Mouse (Mus musculus) spleen, adult 2 months (tissue): Measurements from ENCODE around the gene Ly86. TPM values are rescaled to one million over a fixed set of nuclear protein-coding genes. Genes with fewer than 3 reads are reported as not detected.

Experiments used
- DNase-seq, 2 experiments: peaks; one replicate each; pipeline versions ENCODE4 v3.0.0 to v3.0.0-alpha.2; 2012 to 2021; ENCODE audit warnings: low spot score in 2 of 2, low read depth in 1 of 2
- H3K27ac ChIP-seq: fragments of 200-500 bp; 2 replicates; pipeline ENCODE4 v1.5.1; 2012; ENCODE audit warnings: low read length, inconsistent platforms; ENCODE audit not compliant: insufficient read depth
- H3K27me3 ChIP-seq: fragments of 200-500 bp; 2 replicates; pipeline ENCODE4 v1.6.1; 2012; ENCODE audit warnings: mild to moderate bottlenecking, moderate library complexity, low read length, inconsistent platforms; ENCODE audit not compliant: control insufficient read depth, insufficient read depth
- H3K36me3 ChIP-seq: fragments of 200-500 bp; 2 replicates; pipeline ENCODE4 v1.6.1; 2012; ENCODE audit warnings: mild to moderate bottlenecking, low read length, inconsistent platforms; ENCODE audit not compliant: control insufficient read depth, insufficient read depth
- H3K4me1 ChIP-seq: fragments of 200-500 bp; 2 replicates; pipeline ENCODE4 v1.6.1; 2011; ENCODE audit warnings: inconsistent platforms; ENCODE audit not compliant: control insufficient read depth, insufficient read depth, insufficient read length
- H3K4me3 ChIP-seq: fragments of 200-500 bp; 2 replicates; pipeline ENCODE4 v1.5.1; 2011; ENCODE audit warnings: mild to moderate bottlenecking, inconsistent platforms; ENCODE audit not compliant: insufficient read depth, insufficient read length; ENCODE audit errors: extremely low read depth
- CTCF ChIP-seq: fragments of 200-500 bp; IDR thresholded peaks from 2 replicates; pipeline ENCODE4 v1.5.1; 2011; ENCODE audit warnings: mild to moderate bottlenecking, inconsistent platforms; ENCODE audit not compliant: insufficient read depth, insufficient read length, insufficient replicate concordance; ENCODE audit errors: extremely low read depth
- POLR2A ChIP-seq: fragments of 200-500 bp; IDR thresholded peaks from 2 replicates; pipeline ENCODE4 v1.6.1; 2011; ENCODE audit warnings: low read depth, low read length, inconsistent platforms
- WGBS: fragments of 180-500 bp; shearing (Covaris S2); methylation state at CpG from one replicate; pipeline ENCODE4 v1.1.7; 2018; 5-methylcytosine and 5-hydroxymethylcytosine counted together
- polyA plus RNA-seq: library from polyadenylated mRNA; depleted of rRNA; stranded (reverse); fragments of >200 nt; gene quantifications from 2 replicates; pipeline ENCODE4 v1.2.3, GENCODE M21; 2012

Ly86 gene
- polyA plus RNA-seq, 1 experiment: 49.3 TPM

DNA sequence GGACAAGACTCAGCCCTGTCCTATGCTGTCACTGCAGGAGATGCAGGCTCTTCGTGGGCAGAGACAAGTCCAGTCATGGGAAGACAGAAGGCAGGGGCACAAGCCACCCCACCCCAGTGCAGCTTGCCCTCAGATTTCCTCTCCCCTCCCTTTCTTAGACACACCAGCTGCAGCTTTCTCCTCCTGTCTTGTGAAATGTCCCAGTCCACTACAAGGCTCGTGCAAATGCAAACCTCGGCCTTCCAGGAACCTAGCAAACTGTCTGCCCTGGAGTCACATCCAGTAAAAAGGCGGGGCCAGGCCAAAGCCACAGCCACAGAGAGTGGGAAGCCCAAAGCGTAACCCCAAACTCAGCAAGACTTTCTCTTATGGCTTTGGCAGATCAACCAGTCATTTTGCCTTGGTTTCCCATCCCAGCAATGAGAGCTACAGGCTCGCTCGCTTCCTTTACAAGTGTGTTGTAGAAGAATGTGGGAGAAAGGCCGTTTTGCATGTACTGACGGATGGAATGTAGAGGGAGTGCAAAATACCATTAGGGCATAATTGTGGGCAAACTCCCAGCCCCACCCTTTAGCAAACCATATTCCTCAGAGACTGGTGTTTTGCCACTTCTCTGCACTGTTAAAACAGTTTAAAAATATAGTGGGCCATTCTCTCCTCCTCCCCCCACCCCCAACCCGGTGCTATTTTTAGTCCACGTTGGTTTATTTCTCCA, 95.7 kb downstream of the Ly86 start:
- TF ChIP-seq POLR2A: no peak
- TF ChIP-seq CTCF: no peak
- H3K36me3 ChIP-seq: no peaks in the 10 kb centered on the region
- H3K4me3 ChIP-seq: no peak overlapping the region
- H3K27me3 ChIP-seq: no peaks in the 10 kb centered on the region
- peak in 1 of 2 experiments; percentile 26 for DNase-seq
- 21% methylated on average over 11 of the region's 11 CpGs for WGBS
- H3K27ac ChIP-seq: peak overlapping the region; percentile 75
- peaks cover 14% of the 10 kb centered on the region; the same call in 1 of the 2 replicates for H3K4me1 ChIP-seq

DNA sequence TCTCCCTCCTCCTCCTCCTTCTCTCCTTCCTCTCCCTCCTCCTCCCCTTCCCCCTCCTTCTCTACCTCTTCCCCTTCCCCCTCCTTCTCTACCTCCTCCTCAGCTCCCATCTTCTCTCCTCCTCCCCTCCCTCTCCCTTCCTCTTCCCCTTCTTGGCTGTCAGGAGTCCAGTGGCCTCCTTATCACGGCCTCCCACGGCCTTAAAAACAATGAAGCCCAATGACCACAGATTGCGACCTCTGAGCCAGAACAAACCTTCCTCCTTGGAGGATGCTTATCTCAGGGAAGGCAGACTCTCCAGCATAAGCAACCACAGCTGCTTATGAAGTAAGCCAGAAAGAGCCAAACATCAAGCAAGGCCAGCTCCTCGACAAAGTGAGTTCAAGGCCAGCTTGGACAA, 97.0 kb downstream of the Ly86 start:
- H3K36me3 ChIP-seq: no peaks in the 10 kb centered on the region
- DNase-seq: no peak
- WGBS: 39% methylated on average over 4 of the region's 4 CpGs
- TF ChIP-seq POLR2A: no peak
- TF ChIP-seq CTCF: no peak
- no peak overlapping the region for H3K4me3 ChIP-seq
- H3K4me1 ChIP-seq: peaks cover 14% of the 10 kb centered on the region; the same call in 1 of the 2 replicates
- no peak overlapping the region for H3K27ac ChIP-seq
- no peaks in the 10 kb centered on the region for H3K27me3 ChIP-seq

DNA sequence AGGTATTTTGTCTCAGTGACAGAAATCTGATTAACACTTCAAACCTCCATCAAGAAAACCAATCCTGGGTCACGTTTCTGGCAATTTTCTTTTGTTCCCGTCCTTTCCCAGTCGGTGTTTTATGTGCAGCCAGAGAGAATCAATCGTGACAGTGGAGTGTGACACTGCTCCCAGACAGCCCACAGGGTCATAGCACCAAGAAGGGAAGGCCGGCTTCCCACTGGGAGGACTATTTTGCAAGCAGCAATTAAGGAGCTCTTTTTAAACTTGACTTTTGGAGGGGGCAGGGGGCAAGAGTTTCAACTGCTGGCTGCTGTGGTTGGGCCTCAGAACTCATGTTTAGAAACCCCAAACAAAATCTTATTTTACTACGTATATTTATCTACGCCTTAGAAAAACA, 97.5 kb downstream of the Ly86 start:
- Histone ChIP-seq H3K27me3 (no peaks in the 10 kb centered on the region), H3K36me3 (no peaks in the 10 kb centered on the region), H3K4me1 (peaks cover 14% of the 10 kb centered on the region; the same call in 1 of the 2 replicates), H3K27ac (no peak overlapping the region), H3K4me3 (no peak overlapping the region)
- no peak for TF ChIP-seq POLR2A
- TF ChIP-seq CTCF: no peak
- no peak for DNase-seq
- WGBS: 75% methylated on average over 7 of the region's 7 CpGs

DNA sequence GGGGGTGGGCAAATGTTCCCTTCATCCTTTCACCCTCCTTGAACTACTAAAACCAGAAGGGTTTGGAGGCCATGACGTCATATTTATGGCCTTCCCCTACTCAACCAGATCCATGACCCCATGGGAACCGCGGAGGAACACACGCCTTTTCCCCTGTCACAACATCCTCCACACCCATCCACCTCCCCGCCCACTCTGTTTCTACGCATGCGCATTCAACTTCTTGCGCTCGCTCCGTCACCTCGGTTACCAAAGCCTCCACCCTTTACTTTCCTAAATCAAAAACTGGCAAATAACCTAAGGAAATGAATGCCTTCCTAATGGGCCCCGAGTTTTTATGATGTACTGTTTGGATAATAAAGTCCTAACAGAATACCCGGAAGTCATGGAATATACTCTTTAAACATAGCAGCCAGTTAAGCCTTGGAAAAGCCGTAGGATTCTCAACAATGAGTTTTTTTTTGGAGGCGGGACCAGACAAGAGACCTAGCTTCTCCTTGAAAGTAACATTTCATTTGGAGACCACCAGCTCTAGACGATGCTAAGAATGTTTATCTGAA, 101.8 kb downstream of the Ly86 start:
- DNase-seq: no peak
- 87% methylated on average over 16 of the region's 16 CpGs for WGBS

DNA sequence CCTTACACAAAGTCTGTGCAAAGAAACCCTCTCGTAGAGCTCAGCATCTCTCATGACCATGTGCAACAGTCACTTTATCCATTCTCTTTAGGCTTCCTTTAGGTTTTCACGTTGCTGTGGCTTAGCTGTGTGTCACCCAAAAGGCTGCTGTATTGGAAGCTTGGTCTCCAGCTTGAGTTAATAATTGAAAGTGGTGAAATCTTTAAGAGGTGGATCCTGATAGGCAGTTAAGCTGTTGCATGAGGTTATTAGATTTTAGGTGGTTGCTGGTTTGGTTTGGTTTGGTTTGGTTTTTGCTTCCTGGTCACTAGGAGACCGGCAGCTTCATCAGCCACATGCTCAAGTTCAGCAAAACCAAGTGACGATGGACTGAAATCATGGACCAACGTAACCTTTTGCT, 106.0 kb downstream of the Ly86 start:
- Histone ChIP-seq H3K27me3 (no peaks in the 10 kb centered on the region), H3K4me3 (no peak overlapping the region), H3K27ac (peak overlapping the region; percentile 63), H3K4me1 (peaks cover 6% of the 10 kb centered on the region; the same call in 1 of the 2 replicates), H3K36me3 (no peaks in the 10 kb centered on the region)
- 81% methylated on average over 5 of the region's 5 CpGs for WGBS
- no peak for DNase-seq
- TF ChIP-seq POLR2A (no peak), CTCF (no peak)

More for the DNA sequence above, 101.8 kb downstream of the Ly86 start:
- no peak overlapping the region for H3K4me3 ChIP-seq
- TF ChIP-seq CTCF (no peak), POLR2A (no peak)
- H3K27ac ChIP-seq: no peak overlapping the region
- H3K4me1 ChIP-seq: no peaks in the 10 kb centered on the region; the same call in 1 of the 2 replicates
- H3K36me3 ChIP-seq: no peaks in the 10 kb centered on the region
- no peaks in the 10 kb centered on the region for H3K27me3 ChIP-seq

DNA sequence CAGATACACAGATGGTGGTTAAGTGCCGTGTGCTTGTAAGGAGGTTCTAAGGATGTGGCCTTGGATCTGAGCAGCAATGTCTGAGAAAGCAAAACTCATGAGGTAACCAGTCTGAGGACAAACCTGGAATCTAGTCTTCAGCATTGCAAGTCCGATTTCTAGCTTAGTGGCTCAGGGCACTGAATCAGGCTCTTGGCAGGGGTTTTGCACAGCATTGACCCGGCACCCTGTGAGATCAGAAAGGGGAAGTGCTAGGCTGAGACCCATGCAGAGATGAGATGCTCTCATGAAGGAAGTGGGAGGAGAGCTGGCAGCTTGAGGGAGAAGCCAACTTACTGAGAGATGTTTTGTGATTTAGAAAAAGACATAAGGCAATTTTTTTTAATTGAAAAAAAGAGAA, 106.5 kb downstream of the Ly86 start:
- Histone ChIP-seq H3K27ac (peak overlapping the region; percentile 63), H3K4me1 (peaks cover 6% of the 10 kb centered on the region; the same call in 1 of the 2 replicates), H3K27me3 (no peaks in the 10 kb centered on the region), H3K36me3 (no peaks in the 10 kb centered on the region), H3K4me3 (no peak overlapping the region)
- no peak for TF ChIP-seq CTCF
- no peak; the same call in 1 of the 2 replicates for TF ChIP-seq POLR2A
- 26% methylated on average over 3 of the region's 3 CpGs for whole genome bisulfite sequencing
- DNase-seq: peak; percentile 41 to 70
